Mouse (Mus musculus): ENCODE data around the gene Caln1. TPM values are rescaled to one million over a fixed set of nuclear protein-coding genes. Genes with fewer than 3 reads are reported as not detected.
"Not testable (repeated sequence)": the region's sequence is repeated elsewhere in the genome, so short reads cannot be mapped to it uniquely, and the experiment has no call there.

Caln1 gene
- polyA plus RNA-seq, 1 experiment from 2014 or later: 0.27 TPM

- H3K9ac ChIP-seq (ENCODE audit: low read depth, low read length): no peak overlapping the region
- no peak overlapping the region for H3K4me2 ChIP-seq (ENCODE audit: low read depth, low read length)
- H3K4me1 ChIP-seq (ENCODE audit: control insufficient read depth, insufficient read depth, low read length): no peaks in the 10 kb centered on the region
- no peaks in the 10 kb centered on the region for H3K9me3 ChIP-seq (ENCODE audit: control insufficient read depth, low read length)
- H3K27me3 ChIP-seq (replicated peaks; ENCODE audit: control insufficient read depth, insufficient read depth, low read length): no peaks in the 10 kb centered on the region
- peak; percentile 77 for ATAC-seq
- H3K4me3 ChIP-seq (ENCODE audit: low read length): no peak overlapping the region
- no peaks in the 10 kb centered on the region for H3K36me3 ChIP-seq (ENCODE audit: control insufficient read depth, insufficient read depth, low read length)
- 37% methylated on average over 5 of the region's 5 CpGs for WGBS
- no peak overlapping the region for H3K27ac ChIP-seq (ENCODE audit: low read length)
Observed at GRCm38 (mm10) chr5:130623206-130623605, 254.0 kb downstream of the Caln1 start.

DNA sequence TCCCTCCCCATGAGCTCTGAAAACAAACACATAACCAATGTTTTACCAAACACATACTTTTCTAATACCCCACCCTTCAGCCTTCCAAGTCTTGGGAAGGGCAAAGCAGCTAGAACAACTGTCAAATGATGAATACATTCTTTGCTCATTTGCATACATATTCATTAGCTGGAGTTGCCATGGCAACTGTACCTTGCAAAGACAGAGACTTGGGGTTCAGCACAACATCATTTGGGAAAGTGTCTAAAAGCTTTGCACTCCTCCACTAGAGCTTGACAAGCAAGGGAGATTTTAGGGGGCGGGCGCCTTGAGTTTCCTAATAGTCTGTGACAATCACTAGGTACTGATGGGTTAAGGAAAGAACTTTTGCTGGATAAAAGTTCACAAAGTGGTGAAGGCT, 258.5 kb downstream of the Caln1 start:
- Histone ChIP-seq H3K9me3 (ENCODE audit: control insufficient read depth, low read length) (no peaks in the 10 kb centered on the region), H3K4me3 (ENCODE audit: low read length) (no peak overlapping the region), H3K4me2 (ENCODE audit: low read depth, low read length) (no peak overlapping the region), H3K27ac (ENCODE audit: low read length) (no peak overlapping the region), H3K4me1 (ENCODE audit: control insufficient read depth, insufficient read depth, low read length) (no peaks in the 10 kb centered on the region), H3K9ac (ENCODE audit: low read depth, low read length) (no peak overlapping the region), H3K27me3 (replicated peaks; ENCODE audit: control insufficient read depth, insufficient read depth, low read length) (no peaks in the 10 kb centered on the region), H3K36me3 (ENCODE audit: control insufficient read depth, insufficient read depth, low read length) (no peaks in the 10 kb centered on the region)
- WGBS: 91% methylated on average over 2 of the region's 2 CpGs
- ATAC-seq: no peak

DNA sequence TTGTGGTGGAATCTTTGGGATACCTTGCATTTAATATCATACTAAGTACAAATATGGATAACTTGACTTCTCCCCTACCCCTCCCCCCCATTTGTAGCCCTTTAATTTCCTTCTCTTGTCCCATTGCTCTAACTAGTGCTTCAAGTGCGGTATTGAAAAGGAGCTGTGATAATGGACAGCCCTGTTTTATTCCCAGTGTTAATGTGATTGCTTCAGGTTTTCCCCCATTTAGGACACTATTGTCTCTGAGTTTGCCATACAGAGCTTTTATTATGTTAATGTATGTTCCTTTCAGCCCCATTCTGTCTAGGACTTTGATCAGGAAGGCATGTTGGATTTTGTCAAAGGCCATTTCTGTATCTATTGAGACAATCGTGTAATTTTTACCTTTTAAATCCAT, 266.1 kb downstream of the Caln1 start:
- Histone ChIP-seq H3K4me3 (ENCODE audit: low read length) (no peak overlapping the region), H3K27me3 (replicated peaks; ENCODE audit: control insufficient read depth, insufficient read depth, low read length) (no peaks in the 10 kb centered on the region), H3K4me1 (ENCODE audit: control insufficient read depth, insufficient read depth, low read length) (no peaks in the 10 kb centered on the region), H3K36me3 (ENCODE audit: control insufficient read depth, insufficient read depth, low read length) (no peaks in the 10 kb centered on the region), H3K27ac (ENCODE audit: low read length) (no peak overlapping the region), H3K9ac (ENCODE audit: low read depth, low read length) (no peak overlapping the region), H3K4me2 (ENCODE audit: low read depth, low read length) (no peak overlapping the region), H3K9me3 (ENCODE audit: control insufficient read depth, low read length) (no peaks in the 10 kb centered on the region)
- no peak for ATAC-seq
- 69% methylated on average over 2 of the region's 2 CpGs for WGBS

GRCm38 (mm10) chr5:130641881-130642280, 272.6 kb downstream of the Caln1 start:
- H3K9me3 ChIP-seq (ENCODE audit: control insufficient read depth, low read length): no peaks in the 10 kb centered on the region
- H3K4me3 ChIP-seq (ENCODE audit: low read length): no peak overlapping the region
- H3K27me3 ChIP-seq (replicated peaks; ENCODE audit: control insufficient read depth, insufficient read depth, low read length): no peaks in the 10 kb centered on the region
- H3K4me2 ChIP-seq (ENCODE audit: low read depth, low read length): no peak overlapping the region
- no peak for ATAC-seq
- no peak overlapping the region for H3K27ac ChIP-seq (ENCODE audit: low read length)
- no peaks in the 10 kb centered on the region for H3K36me3 ChIP-seq (ENCODE audit: control insufficient read depth, insufficient read depth, low read length)
- H3K9ac ChIP-seq (ENCODE audit: low read depth, low read length): no peak overlapping the region
- 62% methylated on average over 2 of the region's 2 CpGs for WGBS
- no peaks in the 10 kb centered on the region for H3K4me1 ChIP-seq (ENCODE audit: control insufficient read depth, insufficient read depth, low read length)

DNA sequence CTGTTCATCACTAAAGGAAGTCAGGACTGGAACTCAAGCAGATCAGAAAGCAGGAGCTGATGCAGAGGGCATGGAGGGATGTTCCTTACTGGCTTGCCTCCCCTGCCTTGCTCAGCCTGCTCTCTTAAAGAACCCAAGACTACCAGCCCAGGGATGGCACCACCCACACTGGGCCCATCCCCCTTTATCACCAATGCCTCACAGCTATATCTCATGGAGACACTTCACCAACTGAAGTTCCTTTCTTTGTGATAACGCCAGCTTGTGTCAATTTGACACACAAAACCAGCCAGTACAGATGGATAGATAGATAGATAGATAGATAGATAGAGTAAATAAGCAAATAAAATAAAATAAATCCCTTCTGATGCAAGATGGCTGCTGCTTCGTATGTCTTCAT, 276.9 kb downstream of the Caln1 start:
- not testable (repeated sequence) for H3K27ac ChIP-seq (ENCODE audit: low read length); H3K4me3 ChIP-seq (ENCODE audit: low read length); H3K4me2 ChIP-seq (ENCODE audit: low read depth, low read length); H3K27me3 ChIP-seq (replicated peaks; ENCODE audit: control insufficient read depth, insufficient read depth, low read length); H3K4me1 ChIP-seq (ENCODE audit: control insufficient read depth, insufficient read depth, low read length); ATAC-seq; H3K36me3 ChIP-seq (ENCODE audit: control insufficient read depth, insufficient read depth, low read length); H3K9ac ChIP-seq (ENCODE audit: low read depth, low read length); H3K9me3 ChIP-seq (ENCODE audit: control insufficient read depth, low read length)
- 81% methylated on average over 2 of the region's 2 CpGs for WGBS

DNA sequence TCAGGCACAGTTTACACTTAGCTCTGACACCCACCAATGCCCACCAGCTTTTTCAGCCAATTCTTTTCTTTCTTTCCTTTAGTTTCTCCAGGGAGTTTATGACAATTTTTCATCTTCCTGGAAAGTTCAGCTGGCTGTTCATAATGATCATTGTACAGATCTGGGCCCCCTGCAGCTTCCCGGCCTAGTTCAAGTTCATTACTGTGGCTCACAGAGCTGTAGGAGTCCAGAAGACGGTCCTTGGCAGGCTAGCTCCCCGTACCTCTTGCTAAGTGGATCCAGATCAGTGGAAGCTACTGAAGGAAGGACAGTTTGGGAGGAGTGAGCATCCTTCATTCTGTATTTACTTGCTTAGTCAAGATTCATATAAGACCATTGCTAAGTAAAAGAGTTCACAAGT, 288.9 kb downstream of the Caln1 start:
- H3K9ac ChIP-seq (ENCODE audit: low read depth, low read length): no peak overlapping the region
- H3K4me1 ChIP-seq (ENCODE audit: control insufficient read depth, insufficient read depth, low read length): no peaks in the 10 kb centered on the region
- 77% methylated on average over 3 of the region's 3 CpGs for WGBS
- H3K4me3 ChIP-seq (ENCODE audit: low read length): no peak overlapping the region
- no peaks in the 10 kb centered on the region for H3K36me3 ChIP-seq (ENCODE audit: control insufficient read depth, insufficient read depth, low read length)
- H3K27me3 ChIP-seq (replicated peaks; ENCODE audit: control insufficient read depth, insufficient read depth, low read length): no peaks in the 10 kb centered on the region
- no peak for ATAC-seq
- no peaks in the 10 kb centered on the region for H3K9me3 ChIP-seq (ENCODE audit: control insufficient read depth, low read length)
- H3K27ac ChIP-seq (ENCODE audit: low read length): no peak overlapping the region
- no peak overlapping the region for H3K4me2 ChIP-seq (ENCODE audit: low read depth, low read length)

DNA sequence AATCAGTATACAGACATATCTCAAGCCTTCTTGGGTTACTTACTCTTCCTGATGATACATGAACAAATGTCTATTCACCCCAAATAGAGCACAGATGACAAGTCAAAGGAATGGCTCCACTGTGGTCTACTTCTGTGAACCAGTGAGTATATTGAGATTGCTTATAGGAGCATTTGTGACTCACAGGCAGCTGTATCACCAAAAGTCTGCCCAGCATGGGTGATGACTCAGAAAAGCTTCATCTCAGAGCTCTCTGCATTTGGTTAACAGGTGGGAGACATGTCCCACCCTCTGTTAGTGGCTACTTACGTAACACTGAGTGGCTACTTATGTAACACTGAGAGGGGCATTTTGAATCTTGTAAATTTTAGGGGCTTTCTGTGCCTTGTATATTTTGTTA, 296.8 kb downstream of the Caln1 start:
- Histone ChIP-seq H3K27ac (ENCODE audit: low read length) (no peak overlapping the region), H3K27me3 (replicated peaks; ENCODE audit: control insufficient read depth, insufficient read depth, low read length) (no peaks in the 10 kb centered on the region), H3K4me1 (ENCODE audit: control insufficient read depth, insufficient read depth, low read length) (no peaks in the 10 kb centered on the region), H3K4me3 (ENCODE audit: low read length) (no peak overlapping the region), H3K36me3 (ENCODE audit: control insufficient read depth, insufficient read depth, low read length) (no peaks in the 10 kb centered on the region), H3K9me3 (ENCODE audit: control insufficient read depth, low read length) (no peaks in the 10 kb centered on the region), H3K9ac (ENCODE audit: low read depth, low read length) (no peak overlapping the region), H3K4me2 (ENCODE audit: low read depth, low read length) (no peak overlapping the region)
- WGBS: 83% methylated on average over 1 of the region's 1 CpGs
- ATAC-seq: no peak

GRCm38 (mm10) chr5:130672588-130672987, 303.3 kb downstream of the Caln1 start:
- Histone ChIP-seq H3K36me3 (ENCODE audit: control insufficient read depth, insufficient read depth, low read length) (no peaks in the 10 kb centered on the region), H3K4me3 (ENCODE audit: low read length) (no peak overlapping the region), H3K9ac (ENCODE audit: low read depth, low read length) (no peak overlapping the region), H3K9me3 (ENCODE audit: control insufficient read depth, low read length) (no peaks in the 10 kb centered on the region), H3K27ac (ENCODE audit: low read length) (no peak overlapping the region), H3K27me3 (replicated peaks; ENCODE audit: control insufficient read depth, insufficient read depth, low read length) (no peaks in the 10 kb centered on the region), H3K4me1 (ENCODE audit: control insufficient read depth, insufficient read depth, low read length) (no peaks in the 10 kb centered on the region), H3K4me2 (ENCODE audit: low read depth, low read length) (no peak overlapping the region)
- ATAC-seq: no peak
- 45% methylated on average over 3 of the region's 3 CpGs for WGBS

GRCm38 (mm10) chr5:130673092-130673491, 303.8 kb downstream of the Caln1 start:
- Histone ChIP-seq H3K9me3 (ENCODE audit: control insufficient read depth, low read length) (no peaks in the 10 kb centered on the region), H3K36me3 (ENCODE audit: control insufficient read depth, insufficient read depth, low read length) (no peaks in the 10 kb centered on the region), H3K4me3 (ENCODE audit: low read length) (no peak overlapping the region), H3K4me2 (ENCODE audit: low read depth, low read length) (no peak overlapping the region), H3K27ac (ENCODE audit: low read length) (no peak overlapping the region), H3K9ac (ENCODE audit: low read depth, low read length) (no peak overlapping the region), H3K27me3 (replicated peaks; ENCODE audit: control insufficient read depth, insufficient read depth, low read length) (no peaks in the 10 kb centered on the region), H3K4me1 (ENCODE audit: control insufficient read depth, insufficient read depth, low read length) (no peaks in the 10 kb centered on the region)
- no peak for ATAC-seq
- WGBS: 71% methylated on average over 3 of the region's 3 CpGs

DNA sequence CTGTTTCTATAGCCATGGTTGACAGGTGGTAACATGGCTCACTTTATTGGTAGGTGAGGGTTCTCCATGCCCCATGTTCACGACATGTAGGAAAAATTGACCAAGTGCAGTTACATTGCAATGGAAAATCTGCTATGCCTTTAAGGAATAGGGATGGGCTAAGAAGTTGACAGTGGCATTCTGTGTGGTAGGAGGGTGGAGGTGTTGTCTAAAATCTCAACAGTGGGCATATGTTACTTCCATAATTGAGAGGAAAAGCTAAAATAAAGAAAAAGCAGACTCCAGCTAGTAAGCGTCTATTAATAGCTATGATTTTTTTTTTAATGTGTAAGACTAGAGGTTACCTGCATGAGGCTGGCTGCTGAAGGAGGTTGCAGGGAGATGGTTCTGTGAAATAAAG, 308.6 kb downstream of the Caln1 start:
- H3K27ac ChIP-seq (ENCODE audit: low read length): no peak overlapping the region
- no peak overlapping the region for H3K9ac ChIP-seq (ENCODE audit: low read depth, low read length)
- H3K27me3 ChIP-seq (replicated peaks; ENCODE audit: control insufficient read depth, insufficient read depth, low read length): no peaks in the 10 kb centered on the region
- H3K9me3 ChIP-seq (ENCODE audit: control insufficient read depth, low read length): no peaks in the 10 kb centered on the region
- no peak overlapping the region for H3K4me3 ChIP-seq (ENCODE audit: low read length)
- H3K4me2 ChIP-seq (ENCODE audit: low read depth, low read length): no peak overlapping the region
- WGBS: 87% methylated on average over 2 of the region's 2 CpGs
- ATAC-seq: no peak
- H3K4me1 ChIP-seq (ENCODE audit: control insufficient read depth, insufficient read depth, low read length): no peaks in the 10 kb centered on the region
- no peaks in the 10 kb centered on the region for H3K36me3 ChIP-seq (ENCODE audit: control insufficient read depth, insufficient read depth, low read length)
